Mouse (Mus musculus): ENCODE results near the gene Sh3rf1.

DNA sequence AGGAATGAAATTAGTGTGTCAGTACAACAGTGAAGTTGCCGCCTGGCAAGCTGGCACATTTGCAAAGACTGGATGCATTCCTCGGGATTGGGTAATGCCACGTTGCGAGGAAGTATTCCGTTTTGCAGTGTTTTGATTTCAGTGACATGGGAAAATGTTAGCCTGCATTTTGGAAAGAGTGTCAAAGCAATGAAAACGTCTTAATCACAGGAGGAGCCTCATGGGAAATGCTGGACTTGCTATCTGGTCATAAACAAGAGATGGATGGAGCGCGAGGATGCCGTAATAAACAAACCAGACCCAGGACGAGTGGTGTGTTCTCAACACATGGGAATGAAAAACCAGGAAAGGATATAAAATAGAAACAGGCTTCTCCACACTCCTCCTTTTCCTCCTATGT, 55.4 kb downstream of the Sh3rf1 start:
- TF ChIP-seq CTCF (IDR thresholded peaks at IDR 0.05; ENCODE audit: insufficient read depth, low read length) (no peak), POLR2A (IDR thresholded peaks at IDR 0.05; ENCODE audit: borderline replicate concordance, extremely low read depth, low read depth, low read length) (no peak)

All from lung, adult 2 months (tissue).